Mouse (Mus musculus): ENCODE measurements around the gene Vmn1r34. TPM values are rescaled to one million over a fixed set of nuclear protein-coding genes. Genes with fewer than 3 reads are reported as not detected.
"Not testable (repeated sequence)": the region's sequence is repeated elsewhere in the genome, so short reads cannot be mapped to it uniquely, and the experiment has no call there.

The Vmn1r34 gene
- not detected in 2 replicates for polyA plus RNA-seq (2012; rRNA removed)

DNA sequence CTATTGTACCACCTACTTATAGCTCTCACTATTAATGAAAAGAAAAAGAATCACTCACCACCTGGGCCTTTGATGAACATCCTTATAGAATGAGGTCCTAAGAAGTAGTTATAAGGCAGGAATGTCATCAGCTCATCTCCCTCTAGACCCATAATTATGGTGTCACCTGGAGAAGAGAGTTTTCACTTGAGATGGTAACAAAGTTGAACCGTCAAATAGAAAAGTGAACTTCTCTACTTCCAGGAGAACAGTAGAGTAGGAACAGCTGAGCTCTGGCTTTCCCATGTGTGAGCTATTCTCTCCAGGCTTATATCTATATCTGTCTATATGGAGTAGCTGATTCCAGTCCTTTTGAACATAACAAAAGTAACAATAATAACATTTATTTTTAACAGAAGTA, at the start of gene Vmn1r34:
TSS of gene Vmn1r34 (minus strand) at position 101 of the 400 bp plus-strand sequence.
- Histone ChIP-seq H3K4me3 (ENCODE audit: insufficient read depth, low read length) (no peak within 1 kb of the TSS), H3K27ac (ENCODE audit: insufficient read depth, low read length) (no peak within 1 kb of the TSS), H3K4me1 (ENCODE audit: control insufficient read depth, insufficient read depth, low read length) (no peaks in the 10 kb centered on the region)
- no peak for TF ChIP-seq POLR2A (IDR thresholded peaks at IDR 0.05; ENCODE audit: extremely low read depth, insufficient read depth, low read length)
- TF ChIP-seq CTCF (IDR thresholded peaks at IDR 0.05; ENCODE audit: extremely low read depth, insufficient read depth, low read length), result no peak

- Histone ChIP-seq H3K4me3 (ENCODE audit: insufficient read depth, low read length) (no peak within 1 kb of the TSS), H3K4me1 (ENCODE audit: control insufficient read depth, insufficient read depth, low read length) (no peaks in the 10 kb centered on the region), H3K27ac (ENCODE audit: insufficient read depth, low read length) (no peak within 1 kb of the TSS)
- TF ChIP-seq POLR2A (IDR thresholded peaks at IDR 0.05; ENCODE audit: extremely low read depth, insufficient read depth, low read length) (no peak), CTCF (IDR thresholded peaks at IDR 0.05; ENCODE audit: extremely low read depth, insufficient read depth, low read length) (no peak)
These were observed 42.1 kb upstream of the Vmn1r34 start, which contains the start of gene Vmn1r35 for GRCm38 (mm10) chr6:66685806-66686205. Gene Vmn1r35, minus strand, starts transcription at chr6:66685906.

DNA sequence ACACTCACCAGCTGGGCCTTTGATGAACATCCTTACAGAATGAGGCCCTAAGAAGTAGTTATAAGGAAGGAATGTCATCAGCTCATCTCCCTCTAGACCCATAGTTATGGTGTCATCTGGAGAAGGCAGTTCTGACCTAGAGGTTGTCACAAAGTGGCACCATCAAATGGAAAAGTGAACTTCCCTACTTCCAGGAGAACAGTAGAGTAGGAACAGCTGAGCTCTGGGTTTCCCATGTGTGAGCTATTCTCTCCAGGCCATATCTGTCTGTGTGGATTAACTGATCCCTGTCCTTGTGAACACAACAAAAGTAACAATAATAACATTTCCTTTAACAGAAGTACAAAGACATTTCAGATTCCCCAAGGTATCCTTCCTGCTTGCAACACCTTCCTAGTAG, 25.5 kb downstream of the Vmn1r34 start, which contains the start of gene Vmn1r33:
TSS of gene Vmn1r33 (minus strand) at position 101 of the 400 bp plus-strand sequence.
- H3K4me1 ChIP-seq (ENCODE audit: control insufficient read depth, insufficient read depth, low read length); H3K4me3 ChIP-seq (ENCODE audit: insufficient read depth, low read length); H3K27ac ChIP-seq (ENCODE audit: insufficient read depth, low read length): not testable (repeated sequence)

- H3K27ac ChIP-seq (ENCODE audit: insufficient read depth, low read length), result no peak overlapping the region
- H3K4me3 ChIP-seq (ENCODE audit: insufficient read depth, low read length), result no peak overlapping the region
- no peaks in the 10 kb centered on the region for H3K4me1 ChIP-seq (ENCODE audit: control insufficient read depth, insufficient read depth, low read length)
- TF ChIP-seq CTCF (IDR thresholded peaks at IDR 0.05; ENCODE audit: extremely low read depth, insufficient read depth, low read length), result no peak
- TF ChIP-seq POLR2A (IDR thresholded peaks at IDR 0.05; ENCODE audit: extremely low read depth, insufficient read depth, low read length), result no peak
These were observed 47.9 kb downstream of the Vmn1r34 start for GRCm38 (mm10) chr6:66595804-66596203.

Other genes with a start within 250 kb of the Vmn1r34 start
- 11.7 and 11.8 TPM in 2 replicates for gene Mad2l1, start 108.5 kb downstream of the Vmn1r34 start, polyA plus RNA-seq (2012; rRNA removed)
- gene Vmn1r32, start 83.8 kb downstream of the Vmn1r34 start, polyA plus RNA-seq (2012; rRNA removed), result 0.04 TPM in 1 of 2 replicates, not detected in the other
- gene Vmn1r33, start 25.6 kb downstream of the Vmn1r34 start, polyA plus RNA-seq (2012; rRNA removed), result not detected in 2 replicates
- not detected in 2 replicates for gene Vmn1r35, start 42.0 kb upstream of the Vmn1r34 start, polyA plus RNA-seq (2012; rRNA removed)
- gene Vmn1r36, start 75.3 kb upstream of the Vmn1r34 start, polyA plus RNA-seq (2012; rRNA removed), result not detected in 2 replicates
- not detected in 2 replicates for gene Vmn1r37, start 85.5 kb upstream of the Vmn1r34 start, polyA plus RNA-seq (2012; rRNA removed)
- gene Vmn1r38, start 138.7 kb upstream of the Vmn1r34 start, polyA plus RNA-seq (2012; rRNA removed), result not detected in 2 replicates
- not detected in 2 replicates for gene Vmn1r39, start 166.7 kb upstream of the Vmn1r34 start, polyA plus RNA-seq (2012; rRNA removed)

Measured in cortical plate, adult 2 months (tissue).